Mouse (Mus musculus): Measurements from ENCODE around the gene Cnot6l. TPM values are rescaled to one million over a fixed set of nuclear protein-coding genes. Genes with fewer than 3 reads are reported as not detected.

Gene Cnot6l
- not detected in 2 replicates for polyA plus RNA-seq (2012; ENCODE audit: insufficient read depth, insufficient read length, low replicate concordance, missing spikeins)

GRCm38 (mm10) chr5:96164021-96164411, at the start of gene Cnot6l:
Cnot6l (minus strand) TSS chr5:96164171.
- H3K4me1 ChIP-seq (ENCODE audit: control insufficient read depth, insufficient read depth, low read length), result no peaks in the 10 kb centered on the region
- H3K4me3 ChIP-seq (ENCODE audit: insufficient read depth, low read depth, low read length), result peak within 1 kb of the TSS; percentile 92
- peak within 1 kb of the TSS; percentile 87 for H3K27ac ChIP-seq (ENCODE audit: insufficient read depth, low read depth, low read length)
- 43% methylated on average over 5 of the region's 5 CpGs for whole genome bisulfite sequencing
- TF ChIP-seq POLR2A (IDR thresholded peaks at IDR 0.05; ENCODE audit: insufficient read depth, low read depth, low read length) (no peak), CTCF (IDR thresholded peaks at IDR 0.05; ENCODE audit: insufficient read depth, low read depth, low read length) (no peak)

- WGBS, result under 1% methylated on average over 35 of the region's 35 CpGs
- peak overlapping the region; percentile 75; the same call in 1 of the 2 replicates for H3K27ac ChIP-seq (ENCODE audit: insufficient read depth, low read depth, low read length)
- TF ChIP-seq CTCF (IDR thresholded peaks at IDR 0.05; ENCODE audit: insufficient read depth, low read depth, low read length), result no peak
- peak; percentile 90 for TF ChIP-seq POLR2A (IDR thresholded peaks at IDR 0.05; ENCODE audit: insufficient read depth, low read depth, low read length)
- H3K4me3 ChIP-seq (ENCODE audit: insufficient read depth, low read depth, low read length), result peak overlapping the region; percentile 74
- peaks cover 6% of the 10 kb centered on the region; the same call in 1 of the 2 replicates for H3K4me1 ChIP-seq (ENCODE audit: control insufficient read depth, insufficient read depth, low read length)
Observed at GRCm38 (mm10) chr5:96209916-96210583, 46.1 kb upstream of the Cnot6l start.

- H3K27ac ChIP-seq (ENCODE audit: insufficient read depth, low read depth, low read length), result peak within 1 kb of the TSS; percentile 75
- 0% methylated on average over 17 of the region's 17 CpGs for WGBS
- no peak for TF ChIP-seq POLR2A (IDR thresholded peaks at IDR 0.05; ENCODE audit: insufficient read depth, low read depth, low read length)
- TF ChIP-seq CTCF (IDR thresholded peaks at IDR 0.05; ENCODE audit: insufficient read depth, low read depth, low read length), result no peak
- H3K4me3 ChIP-seq (ENCODE audit: insufficient read depth, low read depth, low read length), result peak within 1 kb of the TSS; percentile 74
- peaks cover 6% of the 10 kb centered on the region; the same call in 1 of the 2 replicates for H3K4me1 ChIP-seq (ENCODE audit: control insufficient read depth, insufficient read depth, low read length)
Observed at GRCm38 (mm10) chr5:96209459-96209858, 45.5 kb upstream of the Cnot6l start, which contains the start of gene Mrpl1. Mrpl1 (plus strand) TSS chr5:96209493.

GRCm38 (mm10) chr5:96208543-96208942, 44.6 kb upstream of the Cnot6l start:
- H3K4me3 ChIP-seq (ENCODE audit: insufficient read depth, low read depth, low read length), result no peak overlapping the region
- no peak for TF ChIP-seq POLR2A (IDR thresholded peaks at IDR 0.05; ENCODE audit: insufficient read depth, low read depth, low read length)
- TF ChIP-seq CTCF (IDR thresholded peaks at IDR 0.05; ENCODE audit: insufficient read depth, low read depth, low read length), result no peak

DNA sequence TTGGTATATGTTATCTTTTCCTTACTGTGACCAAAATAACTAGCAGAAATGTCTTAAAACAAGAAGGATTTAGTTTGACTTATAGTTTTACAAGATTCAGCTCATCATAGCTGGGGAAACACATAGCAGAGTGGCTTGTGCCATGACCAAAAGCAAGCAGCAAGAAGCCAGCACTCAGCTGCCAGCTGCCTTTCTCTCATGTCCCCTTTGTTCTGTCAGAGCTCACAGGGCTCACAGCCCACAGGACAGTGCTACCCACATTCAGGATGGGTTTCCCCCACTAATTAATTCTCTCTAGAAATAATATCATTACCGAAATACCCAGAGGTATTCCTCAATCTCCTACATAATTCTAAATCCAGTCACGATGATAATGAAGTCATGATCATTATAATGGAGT, 43.6 kb upstream of the Cnot6l start:
- TF ChIP-seq CTCF (IDR thresholded peaks at IDR 0.05; ENCODE audit: insufficient read depth, low read depth, low read length) (no peak), POLR2A (IDR thresholded peaks at IDR 0.05; ENCODE audit: insufficient read depth, low read depth, low read length) (no peak)
- Histone ChIP-seq H3K4me3 (ENCODE audit: insufficient read depth, low read depth, low read length) (no peak overlapping the region), H3K27ac (ENCODE audit: insufficient read depth, low read depth, low read length) (no peak overlapping the region), H3K4me1 (ENCODE audit: control insufficient read depth, insufficient read depth, low read length) (peaks cover 4% of the 10 kb centered on the region; the same call in 1 of the 2 replicates)
- 54% methylated on average over 2 of the region's 2 CpGs for WGBS

More at GRCm38 (mm10) chr5:96208543-96208942, 44.6 kb upstream of the Cnot6l start:
- Histone ChIP-seq H3K27ac (ENCODE audit: insufficient read depth, low read depth, low read length) (no peak overlapping the region), H3K4me1 (ENCODE audit: control insufficient read depth, insufficient read depth, low read length) (peaks cover 6% of the 10 kb centered on the region; the same call in 1 of the 2 replicates)
- 63% methylated on average over 4 of the region's 4 CpGs for WGBS

GRCm38 (mm10) chr5:96206897-96207296, 42.9 kb upstream of the Cnot6l start:
- 15% methylated on average over 2 of the region's 2 CpGs for WGBS
- no peak for TF ChIP-seq CTCF (IDR thresholded peaks at IDR 0.05; ENCODE audit: insufficient read depth, low read depth, low read length)
- TF ChIP-seq POLR2A (IDR thresholded peaks at IDR 0.05; ENCODE audit: insufficient read depth, low read depth, low read length), result no peak
- H3K4me1 ChIP-seq (ENCODE audit: control insufficient read depth, insufficient read depth, low read length), result peaks cover 4% of the 10 kb centered on the region; the same call in 1 of the 2 replicates
- no peak overlapping the region for H3K4me3 ChIP-seq (ENCODE audit: insufficient read depth, low read depth, low read length)
- H3K27ac ChIP-seq (ENCODE audit: insufficient read depth, low read depth, low read length), result no peak overlapping the region

DNA sequence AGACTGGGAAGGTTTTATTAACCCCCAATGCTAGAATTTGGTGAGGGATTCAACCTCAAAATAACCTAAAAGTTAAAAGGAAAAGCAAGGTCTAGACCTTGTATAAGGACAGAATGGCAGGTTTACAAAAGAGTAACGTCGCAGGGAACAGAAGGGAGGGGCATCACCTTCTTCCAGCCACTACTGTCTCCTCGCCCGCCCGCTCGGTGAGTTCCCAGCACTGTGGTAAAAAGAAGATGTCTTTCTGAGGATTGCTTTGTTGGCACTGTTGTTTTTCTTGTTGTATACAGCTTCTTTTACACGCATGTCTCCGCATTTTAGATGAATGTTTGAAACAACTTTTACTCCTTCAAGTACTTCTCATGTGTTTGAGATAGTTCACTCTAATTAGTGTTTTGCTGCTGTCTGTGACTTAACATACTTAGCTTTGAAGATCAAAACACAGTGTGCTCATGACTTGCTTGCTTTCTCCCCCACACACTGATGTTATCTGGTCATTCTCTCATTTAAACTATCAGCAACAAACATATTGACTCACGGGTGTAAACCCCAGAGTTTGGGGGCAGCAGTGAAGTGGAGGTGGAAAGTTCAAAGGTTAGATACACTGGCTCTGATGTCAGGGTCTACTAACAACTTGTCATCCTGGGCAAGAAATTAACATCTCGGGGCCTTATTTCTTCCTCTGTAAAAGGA, 37.6 kb upstream of the Cnot6l start:
- Histone ChIP-seq H3K4me3 (ENCODE audit: insufficient read depth, low read depth, low read length) (no peak overlapping the region), H3K4me1 (ENCODE audit: control insufficient read depth, insufficient read depth, low read length) (no peaks in the 10 kb centered on the region), H3K27ac (ENCODE audit: insufficient read depth, low read depth, low read length) (no peak overlapping the region)
- TF ChIP-seq CTCF (IDR thresholded peaks at IDR 0.05; ENCODE audit: insufficient read depth, low read depth, low read length) (no peak), POLR2A (IDR thresholded peaks at IDR 0.05; ENCODE audit: insufficient read depth, low read depth, low read length) (no peak)
- whole genome bisulfite sequencing, result 82% methylated on average over 10 of the region's 10 CpGs

DNA sequence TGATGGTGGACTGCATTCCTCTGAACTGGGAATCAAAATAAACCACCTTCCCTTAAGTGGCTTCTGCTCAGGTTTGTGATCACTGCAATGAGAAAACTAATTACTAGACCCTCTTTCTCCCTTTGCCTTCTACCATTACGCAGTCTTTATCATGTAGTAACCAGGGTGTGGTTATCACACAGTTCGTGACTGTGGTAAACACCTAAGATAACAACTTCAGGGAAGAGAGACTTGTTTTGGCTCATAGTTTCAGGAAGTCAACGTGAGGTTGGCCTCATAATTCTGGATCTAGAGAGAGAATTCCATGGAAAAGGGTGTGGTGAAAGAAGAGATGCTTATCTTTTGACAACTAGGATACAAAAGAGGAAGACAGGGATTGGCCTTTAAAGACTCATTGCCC, 36.3 kb upstream of the Cnot6l start:
- TF ChIP-seq CTCF (IDR thresholded peaks at IDR 0.05; ENCODE audit: insufficient read depth, low read depth, low read length), result no peak
- TF ChIP-seq POLR2A (IDR thresholded peaks at IDR 0.05; ENCODE audit: insufficient read depth, low read depth, low read length), result no peak
- no peaks in the 10 kb centered on the region for H3K4me1 ChIP-seq (ENCODE audit: control insufficient read depth, insufficient read depth, low read length)
- H3K27ac ChIP-seq (ENCODE audit: insufficient read depth, low read depth, low read length), result no peak overlapping the region
- WGBS, result 82% methylated on average over 3 of the region's 3 CpGs
- no peak overlapping the region for H3K4me3 ChIP-seq (ENCODE audit: insufficient read depth, low read depth, low read length)

GRCm38 (mm10) chr5:96198271-96198670, 34.3 kb upstream of the Cnot6l start:
- Histone ChIP-seq H3K4me3 (ENCODE audit: insufficient read depth, low read depth, low read length) (no peak overlapping the region), H3K4me1 (ENCODE audit: control insufficient read depth, insufficient read depth, low read length) (no peaks in the 10 kb centered on the region), H3K27ac (ENCODE audit: insufficient read depth, low read depth, low read length) (no peak overlapping the region)
- WGBS, result 73% methylated on average over 6 of the region's 6 CpGs
- TF ChIP-seq CTCF (IDR thresholded peaks at IDR 0.05; ENCODE audit: insufficient read depth, low read depth, low read length) (no peak), POLR2A (IDR thresholded peaks at IDR 0.05; ENCODE audit: insufficient read depth, low read depth, low read length) (no peak)
